Mouse (Mus musculus): Measurements from ENCODE around the gene Osbp. TPM values are rescaled to one million over a fixed set of nuclear protein-coding genes. Genes with fewer than 3 reads are reported as not detected.

Gene Osbp
- polyA plus RNA-seq, 1 experiment: 3.0 TPM

DNA sequence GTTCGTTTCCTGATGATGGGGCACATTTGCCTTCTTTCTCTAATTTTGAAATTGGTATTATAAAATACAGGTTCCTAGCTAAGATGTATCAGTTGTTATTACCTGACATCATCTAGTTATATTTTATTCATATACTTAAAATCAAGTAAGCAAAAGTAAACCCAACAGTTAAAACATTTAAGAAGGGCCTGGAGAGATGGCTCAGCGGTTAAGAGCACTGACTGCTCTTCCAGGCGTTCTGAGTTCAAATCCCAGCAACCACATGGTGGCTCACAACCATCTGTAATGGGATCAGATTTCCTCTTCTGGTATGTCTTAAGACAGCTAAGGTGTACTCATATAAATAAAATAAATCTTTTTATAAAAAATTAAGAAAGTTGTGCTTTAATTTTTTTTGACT, 22.1 kb downstream of the Osbp start:
- TF ChIP-seq GATA1 (IDR thresholded peaks at IDR 0.05; ENCODE audit: borderline replicate concordance, low read length) (no peak), FLI1 (IDR thresholded peaks at IDR 0.05; ENCODE audit: low read length) (no peak)
- H3K27me3 ChIP-seq (replicated peaks): no peaks in the 10 kb centered on the region
- H3K36me3 ChIP-seq (replicated peaks; ENCODE audit: low read length): peaks cover 97% of the 10 kb centered on the region
- no peaks in the 10 kb centered on the region for H3K9me3 ChIP-seq
- no peaks in the 10 kb centered on the region for H3K4me1 ChIP-seq
- H3K4me3 ChIP-seq (replicated peaks): no peak overlapping the region

DNA sequence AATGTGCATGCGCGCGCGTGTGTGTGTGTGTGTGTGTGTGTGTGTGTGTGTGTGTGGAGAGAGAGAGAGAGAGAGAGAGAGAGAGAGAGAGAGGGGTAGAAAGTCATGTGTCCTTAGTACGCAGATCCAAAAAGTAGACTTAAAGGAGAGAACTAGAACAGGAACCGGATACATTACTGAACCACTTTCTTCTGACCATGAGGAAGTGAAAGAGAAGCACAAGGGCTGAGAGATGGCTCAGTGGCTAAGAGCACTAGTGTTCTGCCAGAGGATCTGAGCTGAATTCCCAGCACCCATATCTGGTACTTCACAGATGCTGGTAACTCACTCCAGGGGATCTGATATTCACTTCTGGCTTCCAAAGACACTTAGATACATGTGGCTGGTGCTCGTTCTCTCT, 23.6 kb downstream of the Osbp start:
- H3K4me3 ChIP-seq (replicated peaks): no peak overlapping the region
- no peaks in the 10 kb centered on the region for H3K9me3 ChIP-seq
- TF ChIP-seq GATA1 (IDR thresholded peaks at IDR 0.05; ENCODE audit: borderline replicate concordance, low read length): no peak
- no peaks in the 10 kb centered on the region for H3K27me3 ChIP-seq (replicated peaks)
- no peaks in the 10 kb centered on the region for H3K4me1 ChIP-seq
- peaks cover 96% of the 10 kb centered on the region for H3K36me3 ChIP-seq (replicated peaks; ENCODE audit: low read length)

DNA sequence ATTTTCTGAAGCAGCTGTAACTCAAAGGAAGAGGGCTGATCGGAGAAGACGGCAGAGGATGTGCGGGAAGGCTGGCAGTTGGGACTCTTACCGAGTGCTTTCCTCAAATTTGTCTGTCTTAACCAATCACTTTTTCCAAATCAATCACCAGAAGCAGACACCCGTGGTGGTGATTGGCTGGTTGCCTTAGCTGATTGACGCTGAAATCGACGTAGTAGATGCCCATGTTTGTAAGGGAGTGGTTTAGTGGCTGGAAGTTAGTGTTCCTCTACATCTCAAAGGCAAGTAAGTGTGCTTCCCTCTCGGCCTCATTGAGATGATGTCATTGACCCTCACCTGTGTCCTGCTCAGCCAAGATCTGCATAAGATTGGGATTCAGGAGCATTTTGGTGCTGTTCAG, 26.3 kb downstream of the Osbp start:
- H3K4me1 ChIP-seq: no peaks in the 10 kb centered on the region
- no peaks in the 10 kb centered on the region for H3K27me3 ChIP-seq (replicated peaks)
- TF ChIP-seq GATA1 (IDR thresholded peaks at IDR 0.05; ENCODE audit: borderline replicate concordance, low read length): no peak
- no peak for TF ChIP-seq FLI1 (IDR thresholded peaks at IDR 0.05; ENCODE audit: low read length)
- no peak overlapping the region for H3K4me3 ChIP-seq (replicated peaks)
- H3K9me3 ChIP-seq: no peaks in the 10 kb centered on the region
- peaks cover 89% of the 10 kb centered on the region for H3K36me3 ChIP-seq (replicated peaks; ENCODE audit: low read length)

DNA sequence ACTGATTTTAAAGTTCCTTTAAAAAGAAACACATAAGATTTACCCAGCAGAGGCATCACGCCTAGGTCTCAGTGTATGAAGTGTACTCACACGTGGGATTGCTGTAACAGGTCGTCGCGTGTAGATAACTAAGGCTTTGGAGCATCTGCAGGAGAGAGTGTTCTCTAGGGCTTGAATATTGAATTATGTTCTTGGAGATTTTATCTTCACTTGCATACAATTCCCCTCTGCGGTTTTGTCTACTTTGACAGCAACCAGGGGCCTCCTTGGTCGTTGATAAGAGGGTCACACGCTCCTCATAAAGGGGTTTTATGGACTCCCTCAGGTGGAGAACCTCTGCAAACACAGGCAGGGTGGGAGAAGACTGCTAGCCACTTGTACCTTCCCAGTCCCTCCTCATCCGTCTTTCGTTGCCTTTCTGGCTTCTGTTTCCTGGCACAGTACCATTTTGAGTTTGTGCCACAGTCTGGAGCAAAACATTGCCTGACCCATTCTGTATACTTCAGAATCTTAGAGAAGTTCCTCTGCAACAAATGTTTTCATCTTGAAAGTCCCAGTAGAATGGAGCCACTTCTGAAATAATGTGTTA, 26.8 kb downstream of the Osbp start:
- Histone ChIP-seq H3K4me1 (no peaks in the 10 kb centered on the region), H3K4me3 (replicated peaks) (no peak overlapping the region), H3K27me3 (replicated peaks) (no peaks in the 10 kb centered on the region), H3K9me3 (no peaks in the 10 kb centered on the region), H3K36me3 (replicated peaks; ENCODE audit: low read length) (peaks cover 84% of the 10 kb centered on the region)
- no peak for TF ChIP-seq GATA1 (IDR thresholded peaks at IDR 0.05; ENCODE audit: borderline replicate concordance, low read length)
- TF ChIP-seq FLI1 (IDR thresholded peaks at IDR 0.05; ENCODE audit: low read length): no peak

DNA sequence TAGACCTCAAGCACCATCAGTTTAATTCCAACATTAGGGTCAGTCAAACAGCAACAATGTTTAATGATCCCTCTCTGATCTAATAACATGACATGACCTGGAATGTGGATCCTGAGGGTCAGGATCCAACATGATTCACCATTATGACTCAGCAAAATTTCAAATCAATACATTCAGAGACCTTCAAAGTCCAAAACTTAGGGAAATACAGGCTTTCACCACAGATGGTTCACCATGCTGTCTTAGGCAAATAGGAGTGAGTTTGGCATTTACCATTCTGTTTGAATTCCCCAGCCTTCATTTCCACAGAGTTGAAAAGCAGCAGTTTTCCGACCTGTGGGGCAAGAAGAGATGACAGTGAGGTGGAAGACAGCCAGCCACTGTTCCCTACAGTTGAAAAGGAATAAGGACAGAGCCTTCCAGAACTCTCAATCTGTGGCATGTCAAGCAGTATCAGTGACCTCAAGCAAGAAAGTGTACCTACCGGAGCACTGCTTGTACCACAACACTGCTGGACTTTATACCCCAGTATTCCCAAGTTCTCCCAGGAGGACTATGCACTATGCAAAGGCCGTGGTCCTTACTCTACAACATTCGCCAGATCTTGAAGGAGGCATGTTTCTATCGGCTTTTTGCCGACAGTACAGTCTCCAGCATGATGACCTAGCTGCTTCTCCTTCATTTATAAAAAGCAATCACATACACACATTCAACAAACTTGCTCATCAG, 29.1 kb downstream of the Osbp start:
- Histone ChIP-seq H3K36me3 (replicated peaks; ENCODE audit: low read length) (peaks cover 62% of the 10 kb centered on the region), H3K9me3 (no peaks in the 10 kb centered on the region), H3K4me3 (replicated peaks) (no peak overlapping the region), H3K4me1 (peaks cover 5% of the 10 kb centered on the region), H3K27me3 (replicated peaks) (peaks cover 6% of the 10 kb centered on the region)
- TF ChIP-seq GATA1 (IDR thresholded peaks at IDR 0.05; ENCODE audit: borderline replicate concordance, low read length) (no peak), FLI1 (IDR thresholded peaks at IDR 0.05; ENCODE audit: low read length) (no peak)

DNA sequence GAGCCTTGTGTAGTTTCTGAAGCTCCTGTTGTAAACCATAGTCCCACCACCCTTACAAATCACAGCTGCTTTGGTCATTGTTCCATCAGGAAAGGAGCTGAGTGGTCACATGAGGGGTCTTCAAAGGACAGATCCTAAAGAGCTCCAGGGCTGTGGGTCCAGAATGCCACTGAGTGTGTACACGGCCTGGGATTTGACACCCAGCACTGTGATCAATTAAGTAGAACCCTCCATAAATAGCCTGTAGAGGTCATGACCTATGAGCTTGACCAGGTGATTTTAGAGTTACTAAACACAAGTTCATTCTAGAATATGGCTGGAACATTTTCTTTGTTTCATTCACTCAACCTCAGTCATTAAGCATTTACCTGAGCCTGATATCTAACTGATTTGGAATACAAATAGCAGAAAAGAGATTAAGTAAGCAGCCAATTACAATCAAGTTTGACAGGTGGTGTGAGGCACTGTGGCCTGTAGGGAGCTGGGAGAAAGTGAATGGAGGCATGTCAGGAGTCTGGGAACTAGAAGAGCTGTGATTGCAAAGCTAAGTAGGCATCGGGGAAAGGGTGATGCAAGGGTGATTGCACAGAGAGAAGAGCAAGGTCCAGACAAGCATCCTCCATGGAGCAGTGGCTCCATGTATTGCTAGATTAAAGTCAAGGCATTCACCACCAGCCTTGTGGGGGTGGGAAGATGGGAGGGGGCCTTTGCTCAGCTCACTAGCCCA, 30.1 kb downstream of the Osbp start:
- Histone ChIP-seq H3K36me3 (replicated peaks; ENCODE audit: low read length) (peaks cover 52% of the 10 kb centered on the region), H3K4me1 (peaks cover 5% of the 10 kb centered on the region), H3K4me3 (replicated peaks) (no peak overlapping the region), H3K27me3 (replicated peaks) (peaks cover 8% of the 10 kb centered on the region), H3K9me3 (no peaks in the 10 kb centered on the region)
- no peak for TF ChIP-seq GATA1 (IDR thresholded peaks at IDR 0.05; ENCODE audit: borderline replicate concordance, low read length)

DNA sequence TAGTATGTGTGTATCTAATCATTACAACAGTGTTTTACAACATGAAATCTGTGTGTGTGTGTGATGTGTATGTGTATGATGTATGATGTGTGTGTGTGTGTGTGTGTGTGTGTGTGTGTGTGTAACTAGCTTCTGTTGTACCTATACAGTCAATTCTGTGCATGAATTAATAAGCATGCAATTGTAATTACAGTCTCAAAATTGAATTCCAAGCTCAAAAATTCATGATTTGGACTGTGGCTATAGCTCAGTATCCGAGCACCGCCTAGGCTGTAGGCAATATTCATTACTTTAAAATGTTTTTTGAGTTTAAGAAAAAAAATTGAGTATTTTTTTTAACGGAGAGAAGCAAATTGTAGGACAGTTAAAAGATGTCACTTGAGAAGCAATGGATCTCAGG, 35.9 kb downstream of the Osbp start:
- Histone ChIP-seq H3K4me3 (replicated peaks) (no peak overlapping the region), H3K27me3 (replicated peaks) (peaks cover 8% of the 10 kb centered on the region), H3K36me3 (replicated peaks; ENCODE audit: low read length) (no peaks in the 10 kb centered on the region), H3K9me3 (no peaks in the 10 kb centered on the region), H3K4me1 (peaks cover 41% of the 10 kb centered on the region)
- no peak for TF ChIP-seq FLI1 (IDR thresholded peaks at IDR 0.05; ENCODE audit: low read length)
- no peak for TF ChIP-seq GATA1 (IDR thresholded peaks at IDR 0.05; ENCODE audit: borderline replicate concordance, low read length)

DNA sequence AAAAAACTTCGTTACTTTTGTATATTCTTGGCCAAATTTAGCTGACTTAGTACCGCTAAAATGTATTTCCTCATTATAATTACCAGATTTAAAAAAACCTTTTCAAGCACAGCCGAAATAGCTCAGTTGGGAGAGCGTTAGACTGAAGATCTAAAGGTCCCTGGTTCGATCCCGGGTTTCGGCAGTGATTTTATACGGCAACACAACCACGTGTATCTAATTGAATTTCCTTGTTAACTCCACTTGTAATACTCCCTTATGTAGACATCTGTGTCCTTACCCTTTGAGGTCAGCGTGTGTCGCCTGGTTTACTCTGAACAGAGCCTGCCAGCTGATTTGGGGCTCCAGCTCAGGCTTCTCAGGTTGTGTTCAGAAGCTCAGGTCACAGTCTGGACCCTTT, 36.4 kb downstream of the Osbp start:
- H3K4me3 ChIP-seq (replicated peaks): peak overlapping the region; percentile 70
- H3K9me3 ChIP-seq: no peaks in the 10 kb centered on the region
- no peaks in the 10 kb centered on the region for H3K36me3 ChIP-seq (replicated peaks; ENCODE audit: low read length)
- peaks cover 45% of the 10 kb centered on the region for H3K4me1 ChIP-seq
- TF ChIP-seq FLI1 (IDR thresholded peaks at IDR 0.05; ENCODE audit: low read length): no peak
- TF ChIP-seq GATA1 (IDR thresholded peaks at IDR 0.05; ENCODE audit: borderline replicate concordance, low read length): no peak
- peaks cover 8% of the 10 kb centered on the region for H3K27me3 ChIP-seq (replicated peaks)

DNA sequence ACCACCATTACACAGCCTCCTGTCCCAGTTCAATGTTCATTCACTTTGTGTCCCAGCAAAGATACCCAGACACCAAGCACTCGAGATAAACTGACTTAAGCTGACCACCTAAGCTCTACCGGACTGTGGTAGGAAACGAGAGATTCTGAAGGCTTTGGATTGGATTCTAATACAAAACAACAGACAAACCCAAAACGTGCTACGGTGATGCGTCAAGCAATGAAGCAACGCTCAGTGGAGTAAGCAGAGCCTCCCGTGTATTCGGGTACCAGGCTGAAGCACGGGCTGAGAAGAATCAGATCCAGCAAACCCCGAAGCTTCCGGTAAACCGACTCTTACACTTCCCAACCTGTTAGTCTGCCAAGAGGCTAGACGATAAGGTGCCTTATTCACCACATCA, 37.0 kb downstream of the Osbp start:
- H3K36me3 ChIP-seq (replicated peaks; ENCODE audit: low read length): no peaks in the 10 kb centered on the region
- peak overlapping the region; percentile 70 for H3K4me3 ChIP-seq (replicated peaks)
- H3K9me3 ChIP-seq: no peaks in the 10 kb centered on the region
- peaks cover 8% of the 10 kb centered on the region for H3K27me3 ChIP-seq (replicated peaks)
- no peak for TF ChIP-seq GATA1 (IDR thresholded peaks at IDR 0.05; ENCODE audit: borderline replicate concordance, low read length)
- H3K4me1 ChIP-seq: peaks cover 52% of the 10 kb centered on the region

DNA sequence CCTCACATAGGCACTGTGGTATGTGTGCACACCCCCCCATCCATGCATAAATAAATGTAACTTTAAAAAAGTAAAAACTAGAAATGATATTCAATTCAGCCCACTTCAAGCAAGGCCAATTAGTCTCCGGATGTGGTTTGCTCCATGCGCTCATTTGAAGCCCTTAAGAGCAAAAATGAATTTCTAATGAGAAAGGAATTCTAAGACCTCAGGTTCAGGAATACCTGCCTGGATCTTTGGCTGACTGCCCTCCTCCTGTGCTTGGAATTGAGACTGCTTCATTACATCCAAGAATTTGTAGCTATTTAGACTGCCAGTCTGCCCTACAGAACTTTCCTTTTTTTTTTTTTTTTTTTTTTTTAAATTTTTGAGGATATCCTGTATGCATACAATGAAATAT, 37.8 kb downstream of the Osbp start:
- no peak for TF ChIP-seq FLI1 (IDR thresholded peaks at IDR 0.05; ENCODE audit: low read length)
- no peak for TF ChIP-seq GATA1 (IDR thresholded peaks at IDR 0.05; ENCODE audit: borderline replicate concordance, low read length)
- H3K4me3 ChIP-seq (replicated peaks): no peak overlapping the region
- H3K4me1 ChIP-seq: peaks cover 58% of the 10 kb centered on the region
- no peaks in the 10 kb centered on the region for H3K36me3 ChIP-seq (replicated peaks; ENCODE audit: low read length)
- no peaks in the 10 kb centered on the region for H3K9me3 ChIP-seq
- H3K27me3 ChIP-seq (replicated peaks): peaks cover 8% of the 10 kb centered on the region

Data from megakaryocyte, embryonic 14.5 days (primary cell).